Mouse (Mus musculus) limb, embryonic 15.5 days (tissue): Measurements from ENCODE around the gene Kcnk13. TPM values are rescaled to one million over a fixed set of nuclear protein-coding genes. Genes with fewer than 3 reads are reported as not detected.

Experiments
- ATAC-seq: fragments of 200-750 bp; cut with Nextera tagmentation; 2 replicates; pipeline ENCODE4 v1.8.0; 2017; ENCODE audit warnings: low read depth, moderate TSS enrichment; ENCODE audit not compliant: insufficient number of reproducible peaks, low FRiP score, low TSS enrichment
- H3K27ac ChIP-seq: fragments of 300-500 bp; sonication (generic); 2 replicates; pipeline ENCODE4 v1.5.1; 2015; ENCODE audit warnings: moderate library complexity, mild to moderate bottlenecking, inconsistent platforms
- H3K27me3 ChIP-seq: fragments of 300-500 bp; sonication (generic); 2 replicates; pipeline ENCODE4 v1.6.1; 2015; ENCODE audit warnings: inconsistent platforms
- H3K36me3 ChIP-seq: fragments of 300-500 bp; sonication (generic); 2 replicates; pipeline ENCODE4 v1.6.1; 2015; ENCODE audit warnings: inconsistent platforms
- H3K4me1 ChIP-seq: fragments of 300-500 bp; sonication (generic); 2 replicates; pipeline ENCODE4 v1.6.1; 2015; ENCODE audit warnings: inconsistent platforms
- H3K4me2 ChIP-seq: fragments of 300-500 bp; sonication (generic); 2 replicates; pipeline ENCODE4 v1.6.1; 2015; ENCODE audit warnings: mild to moderate bottlenecking, inconsistent platforms
- H3K4me3 ChIP-seq: fragments of 300-500 bp; sonication (generic); 2 replicates; pipeline ENCODE4 v1.5.1; 2015; ENCODE audit warnings: mild to moderate bottlenecking, inconsistent platforms
- H3K9ac ChIP-seq: fragments of 300-500 bp; sonication (generic); 2 replicates; pipeline ENCODE4 v1.6.1; 2015; ENCODE audit warnings: inconsistent platforms
- H3K9me3 ChIP-seq: fragments of 300-500 bp; sonication (generic); 2 replicates; pipeline ENCODE4 v1.6.1; 2016; ENCODE audit warnings: inconsistent platforms
- WGBS: fragments of 180-500 bp; shearing (Covaris S2); methylation state at CpG from one replicate; pipeline ENCODE4 v1.1.7; 2015; 5-methylcytosine and 5-hydroxymethylcytosine counted together
- polyA plus RNA-seq: library from polyadenylated mRNA; unstranded; fragments of >200 nt; fragmentation: Nextera tagmentation; extraction: Ambion mirVana; gene quantifications from 2 replicates; pipeline ENCODE4 v1.2.1, GENCODE M21; 2015

Kcnk13 gene
- polyA plus RNA-seq, 1 experiment from 2014 or later = 1.9 TPM

GRCm38 (mm10) chr12:100000381-100000780 is 36.1 kb downstream of the Kcnk13 start:
- H3K4me1 ChIP-seq = peaks cover 6% of the 10 kb centered on the region; the same call in 1 of the 2 replicates
- WGBS = 81% methylated on average over 7 of the region's 7 CpGs
- no peak for ATAC-seq
- no peaks in the 10 kb centered on the region for H3K9me3 ChIP-seq
- H3K27me3 ChIP-seq = no peaks in the 10 kb centered on the region
- H3K4me2 ChIP-seq = no peak overlapping the region
- no peak overlapping the region for H3K4me3 ChIP-seq
- H3K9ac ChIP-seq = no peak overlapping the region
- H3K36me3 ChIP-seq = no peaks in the 10 kb centered on the region
- H3K27ac ChIP-seq = no peak overlapping the region

GRCm38 (mm10) chr12:100001246-100001645 is 36.9 kb downstream of the Kcnk13 start:
- Histone ChIP-seq H3K27ac (no peak overlapping the region), H3K27me3 (no peaks in the 10 kb centered on the region), H3K4me1 (peaks cover 6% of the 10 kb centered on the region; the same call in 1 of the 2 replicates), H3K9me3 (no peaks in the 10 kb centered on the region), H3K36me3 (no peaks in the 10 kb centered on the region), H3K9ac (no peak overlapping the region), H3K4me3 (no peak overlapping the region), H3K4me2 (no peak overlapping the region)
- no peak for ATAC-seq
- WGBS = 87% methylated on average over 3 of the region's 3 CpGs

DNA sequence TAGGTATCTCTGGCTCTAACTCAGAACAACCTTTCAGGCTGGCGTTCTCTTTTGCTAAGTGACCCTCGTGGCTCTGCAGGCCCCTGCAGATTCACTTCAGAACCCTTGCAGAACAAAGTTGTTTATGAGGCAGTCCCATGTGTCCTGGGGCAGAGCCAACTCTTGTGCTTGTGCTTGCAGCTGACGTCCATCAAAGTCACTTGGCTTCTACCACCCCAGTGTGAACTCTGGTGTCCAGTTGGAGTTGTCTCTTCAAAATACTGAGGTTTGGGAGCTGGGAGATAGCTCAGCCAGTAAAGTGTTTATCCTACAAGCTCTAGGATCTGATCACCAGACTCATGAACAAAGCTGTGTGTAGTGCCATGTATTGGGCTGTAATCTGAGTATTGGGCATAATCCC is 37.6 kb downstream of the Kcnk13 start:
- Histone ChIP-seq H3K36me3 (no peaks in the 10 kb centered on the region), H3K4me1 (peaks cover 6% of the 10 kb centered on the region; the same call in 1 of the 2 replicates), H3K9ac (no peak overlapping the region), H3K27me3 (no peaks in the 10 kb centered on the region), H3K9me3 (no peaks in the 10 kb centered on the region), H3K4me3 (no peak overlapping the region), H3K27ac (no peak overlapping the region), H3K4me2 (no peak overlapping the region)
- WGBS = 47% methylated on average over 3 of the region's 3 CpGs
- no peak for ATAC-seq

- Histone ChIP-seq H3K9me3 (no peaks in the 10 kb centered on the region), H3K4me1 (peaks cover 6% of the 10 kb centered on the region; the same call in 1 of the 2 replicates), H3K4me2 (no peak overlapping the region), H3K27me3 (no peaks in the 10 kb centered on the region), H3K27ac (no peak overlapping the region), H3K4me3 (no peak overlapping the region), H3K9ac (no peak overlapping the region), H3K36me3 (no peaks in the 10 kb centered on the region)
- whole genome bisulfite sequencing = 22% methylated on average over 8 of the region's 8 CpGs
- ATAC-seq = peak; percentile 65; the same call in 1 of the 2 replicates
Observed at GRCm38 (mm10) chr12:100002914-100003587, 38.8 kb downstream of the Kcnk13 start.

- 80% methylated on average over 5 of the region's 5 CpGs for WGBS
Observed at GRCm38 (mm10) chr12:100005285-100005684, 41.0 kb downstream of the Kcnk13 start.

GRCm38 (mm10) chr12:100006681-100007080 is 42.4 kb downstream of the Kcnk13 start:
- Histone ChIP-seq H3K4me2 (no peak overlapping the region), H3K9ac (no peak overlapping the region), H3K9me3 (no peaks in the 10 kb centered on the region), H3K27me3 (no peaks in the 10 kb centered on the region), H3K4me1 (peaks cover 6% of the 10 kb centered on the region; the same call in 1 of the 2 replicates), H3K27ac (no peak overlapping the region), H3K4me3 (no peak overlapping the region), H3K36me3 (no peaks in the 10 kb centered on the region)
- no peak for ATAC-seq
- 66% methylated on average over 2 of the region's 2 CpGs for WGBS

More at GRCm38 (mm10) chr12:100005285-100005684, 41.0 kb downstream of the Kcnk13 start:
- Histone ChIP-seq H3K4me3 (no peak overlapping the region), H3K4me1 (peaks cover 6% of the 10 kb centered on the region; the same call in 1 of the 2 replicates), H3K27me3 (no peaks in the 10 kb centered on the region), H3K4me2 (no peak overlapping the region), H3K9me3 (no peaks in the 10 kb centered on the region), H3K36me3 (no peaks in the 10 kb centered on the region), H3K27ac (no peak overlapping the region), H3K9ac (no peak overlapping the region)
- no peak for ATAC-seq

DNA sequence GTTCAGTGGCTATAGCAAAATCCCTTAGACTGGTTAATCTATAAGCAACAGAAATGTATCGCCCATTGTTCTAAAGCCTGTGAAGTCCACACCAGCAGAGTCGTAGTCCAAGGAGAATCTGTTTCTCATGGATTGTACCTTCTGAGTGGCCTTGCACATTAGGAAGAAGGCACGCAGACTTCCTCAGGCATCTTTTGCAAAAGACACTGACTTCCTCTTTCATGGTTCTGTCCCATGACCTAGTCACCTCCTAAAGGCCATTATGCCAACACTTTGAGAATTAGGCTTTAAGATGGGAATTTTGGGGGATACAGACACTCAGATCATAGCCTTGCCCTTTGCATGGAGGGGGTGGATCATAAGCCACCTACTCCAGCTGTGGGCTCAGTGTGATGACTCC is 48.5 kb downstream of the Kcnk13 start:
- H3K9ac ChIP-seq = no peak overlapping the region
- no peaks in the 10 kb centered on the region for H3K9me3 ChIP-seq
- 87% methylated on average over 3 of the region's 3 CpGs for WGBS
- H3K36me3 ChIP-seq = no peaks in the 10 kb centered on the region
- ATAC-seq = no peak
- no peak overlapping the region for H3K4me2 ChIP-seq
- H3K27me3 ChIP-seq = no peaks in the 10 kb centered on the region
- H3K27ac ChIP-seq = no peak overlapping the region
- H3K4me3 ChIP-seq = no peak overlapping the region
- H3K4me1 ChIP-seq = no peaks in the 10 kb centered on the region

DNA sequence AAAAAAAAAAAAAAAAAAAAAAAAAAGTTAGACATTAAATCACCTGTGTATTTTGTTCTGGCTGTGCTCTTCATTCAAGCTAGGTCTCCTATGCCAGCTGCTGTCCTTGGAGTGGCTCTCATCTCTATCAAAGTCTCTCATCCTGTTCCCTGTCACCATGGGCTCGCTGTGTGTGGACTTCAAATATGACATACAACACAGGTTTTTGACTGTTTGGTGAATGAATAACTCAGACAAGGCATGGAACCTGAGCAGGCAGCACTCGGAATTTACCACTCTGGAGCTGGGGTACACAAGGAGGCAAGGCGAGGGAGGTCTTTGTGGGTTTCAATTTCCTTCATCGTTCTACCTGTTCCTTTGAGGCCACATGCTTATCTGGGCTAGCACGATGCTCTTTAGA is 50.8 kb downstream of the Kcnk13 start:
- Histone ChIP-seq H3K4me1 (no peaks in the 10 kb centered on the region), H3K9me3 (no peaks in the 10 kb centered on the region), H3K27ac (no peak overlapping the region), H3K4me2 (no peak overlapping the region), H3K27me3 (no peaks in the 10 kb centered on the region), H3K9ac (no peak overlapping the region), H3K36me3 (no peaks in the 10 kb centered on the region), H3K4me3 (no peak overlapping the region)
- 88% methylated on average over 5 of the region's 5 CpGs for WGBS
- ATAC-seq = no peak

GRCm38 (mm10) chr12:100017709-100018108 is 53.4 kb downstream of the Kcnk13 start:
- Histone ChIP-seq H3K4me3 (no peak overlapping the region), H3K9me3 (no peaks in the 10 kb centered on the region), H3K27ac (no peak overlapping the region), H3K4me2 (no peak overlapping the region), H3K4me1 (no peaks in the 10 kb centered on the region), H3K9ac (no peak overlapping the region), H3K27me3 (no peaks in the 10 kb centered on the region), H3K36me3 (no peaks in the 10 kb centered on the region)
- ATAC-seq = no peak
- WGBS = 77% methylated on average over 6 of the region's 6 CpGs

DNA sequence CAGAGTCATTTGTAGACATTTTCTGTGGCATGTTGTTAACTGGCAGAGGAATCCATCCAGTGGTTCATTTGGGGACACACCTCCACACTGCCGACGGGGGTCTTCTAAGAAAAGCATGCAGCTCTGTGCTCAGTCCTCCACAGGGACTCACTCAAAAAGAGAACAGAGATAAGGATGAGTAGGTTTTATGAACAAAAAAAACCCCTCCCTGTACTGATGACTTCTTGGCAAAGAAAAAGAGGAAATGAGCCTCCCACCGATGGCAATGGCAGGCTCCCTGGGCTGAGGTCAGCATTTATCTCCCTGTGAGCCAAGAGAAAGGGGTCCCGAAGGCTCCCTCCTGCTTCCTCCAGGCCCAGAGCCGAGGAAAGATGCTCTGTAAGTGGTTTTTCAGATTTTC is 58.2 kb downstream of the Kcnk13 start:
- Histone ChIP-seq H3K36me3 (no peaks in the 10 kb centered on the region), H3K4me3 (no peak overlapping the region), H3K27me3 (no peaks in the 10 kb centered on the region), H3K4me2 (no peak overlapping the region), H3K9ac (no peak overlapping the region), H3K4me1 (no peaks in the 10 kb centered on the region), H3K9me3 (no peaks in the 10 kb centered on the region), H3K27ac (no peak overlapping the region)
- ATAC-seq = no peak
- WGBS = 73% methylated on average over 5 of the region's 5 CpGs

DNA sequence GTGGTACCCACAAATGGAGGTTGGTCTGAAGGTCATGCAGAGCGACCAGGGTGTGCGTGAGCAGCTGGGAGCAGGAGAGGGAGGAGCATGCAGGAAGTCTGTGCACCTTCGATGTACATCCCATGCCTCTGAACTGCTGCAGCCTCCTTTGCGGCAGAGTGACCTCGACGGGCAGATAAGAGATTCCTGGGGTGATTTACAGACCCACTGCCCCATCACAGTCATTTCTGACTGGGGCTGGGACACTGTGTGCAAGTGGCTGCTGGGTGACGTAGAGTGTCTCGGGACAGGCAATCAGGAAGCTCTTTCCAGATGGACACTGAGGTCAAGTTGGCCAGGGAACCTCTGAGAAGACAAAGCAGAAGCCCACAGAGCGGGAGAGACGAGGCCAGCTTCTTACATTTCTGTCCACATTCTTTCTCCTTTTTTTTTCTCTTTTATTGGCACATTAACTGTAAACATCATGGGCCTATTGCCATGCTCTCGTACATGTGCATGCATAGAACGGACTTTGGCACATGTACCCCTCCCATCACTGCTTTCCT is 59.6 kb downstream of the Kcnk13 start:
- WGBS = 67% methylated on average over 12 of the region's 12 CpGs
- Histone ChIP-seq H3K9ac (no peak overlapping the region), H3K27me3 (no peaks in the 10 kb centered on the region), H3K27ac (no peak overlapping the region), H3K36me3 (no peaks in the 10 kb centered on the region), H3K4me2 (no peak overlapping the region), H3K4me3 (no peak overlapping the region), H3K4me1 (no peaks in the 10 kb centered on the region), H3K9me3 (no peaks in the 10 kb centered on the region)
- ATAC-seq = no peak

- ATAC-seq = no peak
- Histone ChIP-seq H3K9ac (no peak overlapping the region), H3K27ac (no peak overlapping the region), H3K4me1 (no peaks in the 10 kb centered on the region), H3K36me3 (no peaks in the 10 kb centered on the region), H3K4me3 (no peak overlapping the region), H3K9me3 (no peaks in the 10 kb centered on the region), H3K4me2 (no peak overlapping the region), H3K27me3 (no peaks in the 10 kb centered on the region)
- WGBS = 41% methylated on average over 11 of the region's 11 CpGs
Observed at GRCm38 (mm10) chr12:100025675-100026074, 61.4 kb downstream of the Kcnk13 start.
